Mouse (Mus musculus): ENCODE measurements at regions not wholly inside any gene's neighbourhood (a gene's known extent, or its start where the extent isn't known, plus 50 kb on each side); places are given as distances from the start of the nearest gene placed in this dataset.

GRCm38 (mm10) chr7:125262133-125262532 lies 182.3 kb upstream of the Kdm8 start:
- no peak for TF ChIP-seq CTCF (conservative IDR thresholded peaks at IDR 0.05; ENCODE audit: low read length)
- no peak for TF ChIP-seq NANOG (IDR thresholded peaks at IDR 0.05; ENCODE audit: borderline replicate concordance, low read length)
